Mouse (Mus musculus) adrenal gland, postnatal 4 days (tissue): ENCODE measurements around the gene Med20. TPM values are rescaled to one million over a fixed set of nuclear protein-coding genes. Genes with fewer than 3 reads are reported as not detected.
"Not testable (repeated sequence)": the region's sequence is repeated elsewhere in the genome, so short reads cannot be mapped to it uniquely, and the experiment has no call there.

Experiments
- DNase-seq, 2 experiments: peaks; one replicate each; pipeline ENCODE4 v3.0.0; 2021 to 2022; ENCODE audit warnings: low spot score in 2 of 2, mixed read lengths in 2 of 2
- total RNA-seq, 2 experiments: library from RNA; stranded (reverse); gene quantifications; 2 replicates each; pipeline ENCODE4 v1.2.3; 2021

The Med20 gene
- total RNA-seq, 2 experiments from 2014 or later = 40.4 to 40.8 TPM

DNA sequence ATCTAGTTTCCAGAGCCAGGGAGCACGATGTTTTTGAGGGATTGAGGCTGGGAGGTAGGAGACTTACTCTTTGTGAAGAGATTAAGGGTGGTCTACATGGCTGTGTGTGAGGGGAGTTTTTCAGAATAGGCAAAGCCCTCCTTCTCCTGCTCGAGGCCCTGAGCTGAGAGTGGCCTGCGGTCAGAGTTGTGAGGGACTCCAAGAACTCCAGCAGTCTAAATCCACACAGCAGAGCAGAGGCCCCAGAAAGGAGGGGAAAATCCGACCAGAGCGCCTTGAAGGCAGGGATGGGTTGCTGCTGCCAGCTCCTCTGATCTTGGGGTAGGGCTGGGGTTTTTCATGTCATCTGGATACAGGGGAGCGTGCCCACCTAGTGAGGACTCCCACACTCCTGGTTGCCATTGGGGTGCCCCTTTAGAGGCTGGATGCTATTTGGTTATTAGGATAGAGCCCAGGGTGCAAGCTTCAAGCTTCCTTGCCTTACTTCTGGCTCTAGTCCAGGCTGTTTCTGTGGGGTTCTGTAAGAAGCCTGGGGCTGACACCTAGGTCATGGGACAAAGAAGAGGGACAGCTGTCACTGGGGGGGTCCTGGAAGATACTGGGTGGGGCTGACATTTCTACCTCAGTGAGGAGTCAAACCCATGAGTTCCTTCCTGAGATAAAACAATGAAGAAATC, 15.1 kb upstream of the Med20 start:
- no peak for DNase-seq

DNA sequence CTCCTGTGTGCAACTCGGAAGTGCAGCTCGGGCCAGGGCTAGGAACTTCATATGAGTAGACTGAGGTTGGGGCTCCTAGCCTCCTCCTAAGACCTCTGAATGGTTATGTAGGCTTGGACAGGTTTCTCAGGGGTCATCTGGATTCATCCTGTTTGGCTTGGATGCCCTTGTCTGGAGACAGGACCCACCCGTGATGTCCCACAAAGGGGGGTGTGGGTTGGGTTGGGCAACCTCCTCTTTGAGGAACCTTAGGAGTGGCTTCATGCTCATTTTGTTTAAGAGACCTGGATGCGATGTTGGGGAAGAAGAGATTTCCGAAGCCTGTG, 14.6 kb upstream of the Med20 start:
- no peak for DNase-seq

DNA sequence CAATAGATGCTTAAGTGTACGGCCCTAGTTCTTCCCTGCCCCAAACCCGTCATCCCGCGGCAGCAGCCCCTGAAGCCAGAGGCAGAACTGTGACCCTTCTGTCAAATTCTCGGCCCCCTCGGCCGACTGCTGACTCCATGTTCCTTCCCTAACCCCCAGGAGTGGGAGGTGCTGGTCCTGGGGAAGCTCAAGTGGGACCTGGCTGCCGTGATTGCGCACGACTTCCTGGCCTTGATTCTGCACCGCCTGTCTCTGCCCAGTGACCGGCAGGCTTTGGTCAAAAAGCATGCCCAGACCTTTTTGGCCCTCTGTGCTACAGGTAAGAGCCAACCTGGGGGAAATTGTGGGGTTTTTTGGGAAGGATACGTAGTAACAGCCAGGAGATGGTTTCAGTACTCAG, 14.1 kb upstream of the Med20 start:
- DNase-seq = no peak

DNA sequence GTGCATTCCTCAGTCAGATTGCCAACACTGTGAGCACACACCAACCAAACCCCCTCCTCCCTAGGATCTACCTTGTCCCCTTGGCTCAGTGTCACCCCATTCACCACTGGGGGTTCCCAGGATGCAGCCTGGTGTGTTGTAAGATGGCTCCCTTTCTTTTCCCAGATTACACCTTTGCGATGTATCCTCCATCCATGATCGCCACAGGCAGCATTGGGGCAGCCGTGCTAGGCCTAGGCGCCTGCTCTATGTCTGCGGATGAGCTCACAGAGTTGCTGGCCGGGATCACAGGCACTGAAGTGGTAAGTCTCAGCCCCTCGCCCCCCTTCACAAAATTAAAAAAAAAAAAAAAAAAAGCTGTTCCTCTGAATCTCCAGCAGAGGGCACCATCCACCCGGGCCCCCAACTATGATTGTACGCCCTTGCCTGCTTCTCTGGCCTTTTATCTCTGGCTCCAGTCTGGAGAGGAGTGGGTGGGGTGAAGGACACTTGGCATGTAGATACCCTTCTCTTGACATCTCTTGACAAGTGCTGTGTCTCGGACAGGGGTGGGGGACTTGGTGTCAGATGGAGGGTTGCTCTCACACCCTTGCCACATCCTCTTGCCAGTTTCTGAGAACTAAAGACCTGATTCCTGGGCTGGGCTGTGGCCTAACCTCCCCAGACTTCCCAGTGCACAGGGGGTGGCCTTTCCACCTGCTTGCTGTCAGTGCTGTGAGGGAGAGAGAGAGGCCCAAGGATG, 13.4 kb upstream of the Med20 start:
- no peak for DNase-seq

DNA sequence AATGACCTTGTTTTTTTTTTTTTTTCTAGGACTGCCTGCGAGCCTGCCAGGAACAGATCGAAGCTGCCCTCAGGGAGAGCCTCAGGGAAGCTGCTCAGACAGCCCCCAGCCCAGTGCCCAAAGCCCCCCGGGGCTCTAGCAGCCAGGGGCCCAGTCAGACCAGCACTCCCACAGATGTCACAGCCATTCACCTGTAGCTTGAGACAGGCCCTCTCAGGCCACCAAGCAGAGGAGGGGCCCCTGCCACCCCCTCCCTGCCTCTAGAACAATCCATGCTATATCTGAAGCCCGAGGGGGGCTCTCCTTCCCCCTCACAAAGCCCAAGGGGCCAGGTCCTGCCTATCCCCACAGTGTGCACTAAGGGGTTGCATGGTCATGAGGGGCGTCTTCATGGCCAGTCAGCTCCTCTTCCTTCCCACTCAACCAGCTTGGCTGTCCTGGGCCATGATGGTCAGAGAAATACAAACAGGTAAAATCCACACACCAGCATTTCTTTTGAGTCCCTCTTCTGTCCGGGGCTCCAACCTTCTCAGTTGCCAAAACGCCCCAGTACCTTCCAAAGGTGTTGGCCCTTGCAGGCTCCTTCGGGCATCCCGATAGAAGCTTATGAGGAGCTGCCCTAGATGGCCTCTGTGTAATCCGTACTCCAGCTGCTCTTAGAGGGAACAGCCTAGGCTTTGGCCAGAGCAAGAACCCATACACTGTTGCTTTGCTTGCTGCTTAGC, 12.6 kb upstream of the Med20 start:
- DNase-seq = not testable (repeated sequence)

DNA sequence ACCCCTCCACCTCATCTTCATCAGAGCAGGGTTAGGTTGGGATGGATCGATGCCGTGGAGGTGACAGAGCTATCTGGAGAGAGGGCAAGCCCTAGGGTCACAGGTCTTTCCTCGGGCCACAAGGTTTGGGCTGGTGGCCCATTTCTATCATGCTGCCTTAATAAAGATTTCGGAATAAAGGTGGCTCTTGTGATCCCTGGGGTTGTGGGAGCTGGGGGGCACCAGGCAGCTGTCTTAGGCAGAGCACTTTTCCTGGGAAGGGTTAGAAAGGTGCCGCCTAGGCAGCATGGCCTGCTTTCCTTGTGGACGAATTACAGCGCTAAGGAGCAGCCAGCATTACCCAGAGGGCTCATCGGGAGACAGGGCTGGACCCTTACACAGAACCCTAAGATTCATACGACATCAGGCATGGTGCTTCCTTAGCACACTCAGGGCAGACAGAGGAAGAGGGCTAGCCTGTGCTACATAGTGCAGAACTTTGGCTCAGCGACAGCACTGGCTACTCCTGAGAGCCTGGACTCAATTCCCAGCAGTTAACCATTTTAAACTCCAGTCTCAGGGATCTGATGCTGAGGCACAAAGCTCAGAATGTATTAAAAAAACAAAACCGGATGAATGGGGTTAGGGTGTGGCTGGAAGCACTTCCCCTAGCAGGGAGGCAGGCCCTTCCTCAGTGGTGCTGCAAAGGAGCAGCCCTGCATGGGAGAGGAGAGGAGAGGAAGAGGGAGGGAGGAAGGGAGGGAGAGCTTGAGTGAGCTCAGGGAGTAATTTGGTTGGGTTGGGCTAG, 11.7 kb upstream of the Med20 start:
- DNase-seq = no peak

DNA sequence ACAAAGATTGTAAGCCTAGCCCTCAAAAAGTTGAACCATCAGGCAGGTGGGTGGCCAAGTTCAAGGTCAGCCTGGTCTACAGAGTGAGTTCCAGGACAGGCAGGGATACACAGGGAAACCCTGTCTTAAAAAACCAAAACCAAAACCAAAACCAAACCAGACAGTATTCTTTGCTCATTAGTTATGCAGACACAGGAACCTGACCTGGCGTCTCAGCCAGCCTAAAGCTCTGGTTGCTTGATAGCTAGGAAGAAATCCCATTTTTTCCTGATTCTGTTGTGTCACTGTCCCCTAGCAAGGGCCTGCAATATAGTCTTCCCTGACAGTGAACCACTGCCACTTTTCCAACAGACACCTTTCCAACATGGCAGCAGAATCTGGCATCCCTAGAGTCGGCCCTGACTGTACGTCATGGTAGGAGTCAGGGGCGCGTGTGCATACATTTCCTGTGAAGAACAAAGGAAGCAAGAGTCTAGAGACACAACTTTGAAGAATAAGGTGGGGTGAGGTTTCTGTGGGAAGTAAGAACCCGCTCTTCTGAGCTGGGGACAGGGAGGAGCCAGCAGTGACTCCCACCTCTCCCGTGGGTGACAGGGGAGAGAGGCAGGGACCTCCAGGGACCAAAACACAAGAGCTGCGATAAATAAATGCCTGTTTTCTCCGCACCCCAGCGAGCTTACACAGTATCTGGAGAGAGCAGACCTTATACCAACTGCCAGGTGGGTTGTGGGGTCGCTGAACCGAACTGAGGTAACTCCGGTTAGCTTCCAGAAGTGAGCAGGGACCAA, 10.6 kb upstream of the Med20 start:
- no peak for DNase-seq

DNA sequence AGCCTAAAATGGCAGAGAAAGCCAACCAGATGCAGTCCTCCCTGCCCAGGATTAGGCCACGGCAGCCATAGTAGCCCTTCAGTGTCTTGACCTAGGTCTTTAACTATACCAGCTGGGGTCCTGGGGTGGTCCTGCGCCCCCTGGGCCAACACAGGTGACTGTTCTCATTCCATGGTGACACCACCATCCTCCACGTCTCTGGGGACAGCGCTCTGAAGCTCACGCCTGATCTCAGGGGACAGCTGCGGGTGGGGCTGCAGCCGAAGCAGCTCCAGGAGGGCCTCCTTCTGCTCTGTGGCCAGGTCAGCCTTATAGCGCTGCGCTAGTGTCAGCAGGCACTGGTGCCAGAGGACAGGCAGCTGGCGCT, 10.0 kb upstream of the Med20 start:
- DNase-seq = no peak

DNA sequence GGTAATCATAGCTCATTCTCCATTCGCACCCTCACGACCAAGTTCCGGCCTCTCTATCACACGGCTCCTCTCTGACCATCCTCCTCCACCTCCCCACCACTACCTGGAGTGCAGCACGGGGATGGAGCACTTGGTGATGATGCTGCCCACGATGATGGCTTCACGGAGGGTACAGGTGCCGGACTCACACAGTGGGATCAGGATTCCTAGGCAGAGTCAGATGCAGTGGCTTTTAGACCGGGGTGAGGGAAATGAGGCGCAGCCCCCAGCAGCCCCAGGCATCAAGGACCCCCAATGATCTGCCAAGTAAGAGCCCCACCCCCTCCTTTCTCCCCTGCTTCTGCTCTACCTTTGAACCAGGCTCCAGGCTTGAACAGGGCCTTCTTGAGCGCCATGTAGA, 9.1 kb upstream of the Med20 start:
- no peak for DNase-seq

DNA sequence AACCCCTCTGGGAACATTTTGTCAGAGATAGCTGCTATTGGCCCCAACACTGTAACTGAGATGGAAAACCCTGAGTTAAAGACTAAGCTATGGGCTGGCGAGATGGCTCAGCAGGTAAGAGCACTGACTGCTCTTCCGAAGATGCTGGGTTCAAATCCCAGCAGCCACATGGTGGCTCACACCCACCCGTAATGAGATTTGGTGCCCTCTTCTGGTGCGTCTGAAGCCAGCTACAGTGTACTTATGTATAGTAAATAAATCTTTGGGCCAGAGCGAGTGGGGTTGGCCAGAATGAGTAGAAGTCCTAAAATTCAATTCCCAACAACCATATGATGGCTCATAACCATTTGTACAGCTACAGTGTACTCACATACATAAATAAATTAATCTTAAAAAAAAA, 5.2 kb upstream of the Med20 start:
- DNase-seq = no peak

DNA sequence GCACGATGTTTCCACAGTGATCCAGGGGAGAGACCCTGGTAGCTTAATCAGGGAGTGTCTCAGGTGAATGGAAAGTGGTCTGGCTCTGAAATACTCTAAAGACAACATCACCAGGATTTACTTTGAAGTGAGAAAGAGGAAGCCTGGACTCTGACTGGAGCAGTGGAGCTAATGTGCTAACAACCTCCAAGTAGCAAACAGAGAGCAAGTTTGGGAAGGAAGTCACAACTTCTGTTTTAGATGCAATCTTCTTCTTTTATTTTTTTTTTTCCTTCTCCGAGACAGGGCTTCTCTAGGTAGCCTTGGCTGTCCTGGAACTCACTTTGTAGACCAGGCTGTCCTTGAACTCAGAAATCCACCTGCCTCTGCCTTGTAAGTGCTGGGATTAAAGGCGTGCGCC, 2.2 kb upstream of the Med20 start:
- DNase-seq = no peak

DNA sequence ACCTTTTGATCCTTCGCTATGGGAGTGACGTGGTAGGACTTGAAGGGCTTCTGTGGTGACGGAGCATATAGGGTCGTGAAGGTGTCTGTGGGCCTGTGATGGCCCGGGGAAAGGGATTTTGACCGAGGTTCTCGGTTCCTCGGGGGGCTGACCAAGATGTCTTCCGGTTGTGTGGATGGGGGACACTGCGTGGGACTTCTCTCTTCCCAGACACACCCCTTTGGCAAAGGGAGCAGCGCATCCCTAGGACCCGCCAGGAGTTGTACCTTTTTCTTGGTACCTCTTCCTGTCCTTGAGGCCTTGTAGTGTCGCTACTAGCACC, 240 bp downstream of the Med20 start:
- no peak for DNase-seq

DNA sequence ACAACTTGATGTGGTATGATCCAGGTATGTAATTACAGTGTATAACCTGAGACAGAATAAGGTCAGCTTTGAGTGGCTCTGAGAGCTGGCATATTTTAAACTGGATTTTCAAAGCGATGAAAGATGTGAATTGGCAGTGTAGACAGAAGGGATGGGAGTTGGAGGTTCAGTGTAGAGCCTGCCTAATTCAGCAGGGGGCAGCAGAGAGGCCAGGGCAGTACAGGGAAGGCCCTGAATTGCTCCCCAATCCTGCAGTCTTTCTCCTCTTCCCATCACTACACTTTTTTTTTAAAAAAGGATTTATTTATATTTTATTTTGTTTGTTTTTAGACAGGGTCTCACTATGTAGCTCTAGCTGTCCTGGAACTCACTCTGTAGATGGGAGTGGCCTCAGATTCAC, 2.6 kb downstream of the Med20 start:
- no peak for DNase-seq

DNA sequence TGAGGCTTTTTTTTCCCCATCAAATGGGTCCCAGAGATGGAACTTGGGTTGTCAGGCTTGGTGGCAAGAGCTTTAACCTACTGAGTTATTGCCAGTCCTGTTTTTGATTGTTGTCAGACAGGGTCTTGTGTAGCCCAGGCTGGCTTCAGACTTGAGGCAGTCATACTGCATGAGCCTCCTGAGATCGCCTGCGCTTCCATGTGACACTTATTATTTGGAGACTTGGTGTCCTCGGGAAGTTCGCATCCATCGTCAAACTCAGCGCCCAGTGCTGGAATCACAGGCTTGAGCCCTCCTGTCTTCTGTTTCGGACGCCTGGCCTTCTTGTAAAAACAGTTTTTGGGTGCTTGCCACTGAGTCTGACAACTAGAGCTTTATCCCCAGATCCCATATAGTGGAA, 4.7 kb downstream of the Med20 start:
- DNase-seq = no peak

DNA sequence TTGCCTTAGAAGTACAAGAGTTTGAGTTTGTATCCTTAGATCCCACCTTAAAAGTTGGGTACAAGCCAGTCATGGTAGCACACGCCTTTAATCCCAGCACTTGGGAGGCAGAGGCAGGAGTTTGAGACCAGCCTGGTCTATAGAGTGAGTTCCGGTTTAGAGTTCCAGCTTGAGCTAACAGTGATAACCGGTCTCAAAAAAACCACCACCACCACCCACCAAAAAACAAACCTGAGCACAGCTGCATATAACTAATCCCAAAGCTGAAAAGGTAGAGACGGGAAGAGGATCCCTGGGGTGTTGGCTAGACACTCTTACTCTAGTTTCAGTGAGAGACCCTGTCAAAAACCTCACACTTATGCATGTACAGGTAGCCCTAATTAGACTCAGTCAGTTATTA, 5.3 kb downstream of the Med20 start:
- DNase-seq = no peak

DNA sequence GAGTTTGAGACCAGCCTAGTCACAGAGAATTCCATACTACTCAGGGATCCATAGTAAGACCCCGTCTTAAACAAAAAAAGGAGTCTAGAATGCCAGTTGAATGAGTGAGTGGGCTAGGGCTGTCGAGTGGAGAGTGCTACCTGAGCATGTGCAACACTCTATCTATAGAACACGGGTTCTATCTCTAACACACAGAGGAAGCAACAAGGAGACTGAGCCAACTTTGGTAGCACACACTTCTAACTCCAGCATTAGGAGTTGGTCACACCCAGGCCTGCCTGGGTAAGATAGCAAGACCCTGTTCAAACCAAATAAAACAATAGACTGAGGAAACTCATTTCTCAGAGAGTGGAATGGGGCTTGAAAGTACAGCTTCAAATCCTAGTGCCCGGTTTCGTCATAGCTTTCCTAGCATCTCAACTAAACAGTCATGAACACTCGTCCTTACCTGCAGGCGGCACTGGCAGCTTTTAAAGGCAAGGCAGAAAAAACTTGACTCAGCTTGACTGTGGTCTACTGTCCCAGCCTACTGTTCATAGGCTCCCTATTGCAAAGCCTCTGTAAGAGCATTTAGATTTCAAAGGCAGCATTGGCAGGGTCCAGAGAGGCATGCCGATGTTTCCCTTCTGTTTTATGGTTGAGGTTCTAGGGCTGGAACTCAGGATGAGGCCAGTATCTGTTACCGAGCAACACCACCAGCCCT, 6.4 kb downstream of the Med20 start:
- DNase-seq = no peak

DNA sequence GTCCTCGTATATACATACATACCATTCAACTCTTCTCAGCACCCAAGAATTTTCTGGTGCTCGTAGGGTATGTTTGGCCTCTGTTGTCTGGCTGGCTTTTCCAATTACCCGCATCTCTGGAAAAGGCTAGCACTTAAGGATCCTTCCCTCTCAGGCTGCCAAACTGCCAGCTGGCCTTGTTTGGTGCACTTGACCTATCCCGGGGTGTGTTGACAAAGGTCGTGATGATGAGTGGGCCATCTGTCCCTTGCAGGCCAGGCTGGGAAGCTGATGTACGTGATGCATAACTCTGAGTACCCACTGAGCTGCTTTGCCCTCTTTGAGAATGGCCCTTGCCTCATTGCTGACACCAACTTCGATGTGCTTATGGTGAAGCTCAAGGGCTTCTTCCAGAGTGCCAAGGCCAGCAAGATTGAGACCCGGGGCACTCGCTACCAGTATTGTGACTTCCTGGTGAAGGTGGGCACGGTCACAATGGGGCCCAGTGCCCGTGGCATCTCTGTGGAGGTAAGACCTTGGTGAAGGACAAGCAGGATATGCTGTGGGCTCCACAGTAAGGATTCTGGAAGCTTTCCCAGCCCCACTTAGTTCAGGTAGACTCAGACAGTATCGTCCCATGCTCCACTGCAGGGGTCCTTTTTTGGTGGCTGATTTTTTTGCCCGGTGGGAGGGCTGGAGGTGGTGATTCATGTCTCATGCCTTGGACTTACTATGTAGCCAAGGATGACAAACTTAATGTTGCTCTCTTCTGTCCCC, 7.4 kb downstream of the Med20 start:
- no peak for DNase-seq

DNA sequence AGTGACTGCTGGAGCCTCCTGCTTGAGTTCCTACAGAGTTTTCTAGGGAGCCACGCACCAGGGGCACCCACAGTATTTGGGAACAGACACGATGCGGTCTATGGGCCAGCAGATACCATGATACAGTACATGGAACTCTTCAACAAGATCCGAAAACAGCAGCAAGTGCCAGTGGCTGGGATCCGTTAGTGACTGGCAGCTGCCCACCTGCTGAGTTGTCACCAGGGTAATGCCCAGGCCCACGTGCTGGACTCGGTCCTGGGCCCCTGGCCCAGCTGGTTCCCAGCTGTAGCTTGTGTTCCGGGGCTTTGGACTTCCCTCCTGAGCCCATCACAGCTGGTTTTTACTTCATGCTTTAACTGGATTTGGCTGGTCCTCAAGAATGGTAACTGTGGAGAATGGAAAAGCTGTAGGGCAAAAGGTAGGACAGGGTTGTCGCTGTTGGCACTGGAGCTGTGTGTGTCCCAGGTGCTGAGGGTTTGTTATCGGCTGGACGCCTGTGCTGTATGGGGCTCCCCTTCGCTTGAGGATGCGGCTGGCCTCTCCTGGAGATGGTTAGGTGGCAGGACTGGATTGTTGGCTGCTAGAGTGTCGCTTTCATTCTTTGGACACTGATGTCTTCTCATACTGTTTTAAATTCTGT, 11.7 kb downstream of the Med20 start:
- DNase-seq = no peak

DNA sequence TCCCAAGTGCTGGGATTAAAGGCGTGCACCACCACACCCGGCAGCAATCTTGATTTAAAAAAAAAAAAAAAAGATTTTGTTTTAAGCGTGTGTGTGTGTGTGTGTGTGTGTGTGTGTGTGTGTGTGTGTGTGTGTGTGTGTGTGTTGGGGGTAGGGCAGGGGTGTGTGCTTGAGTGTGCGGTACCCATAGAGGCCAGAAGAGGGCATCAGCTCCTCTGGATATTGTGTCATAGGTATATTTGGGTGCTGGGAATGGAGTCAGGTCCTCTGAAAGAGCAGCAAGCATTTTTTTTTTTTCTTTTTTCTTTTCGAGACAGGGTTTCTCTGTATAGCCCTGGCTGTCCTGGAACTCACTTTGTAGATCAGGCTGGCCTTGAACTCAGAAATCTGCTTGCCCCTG, 13.2 kb downstream of the Med20 start:
- DNase-seq = not testable (repeated sequence)
